Mouse (Mus musculus) lung, adult 2 months (tissue): ENCODE results near the gene Stk24.

Source experiments
- CTCF ChIP-seq: fragments of 200-500 bp; IDR thresholded peaks from 2 replicates; pipeline ENCODE4 v1.5.1; 2011; ENCODE audit warnings: mild to moderate bottlenecking, low read length, control low read depth; ENCODE audit not compliant: insufficient read depth
- POLR2A ChIP-seq: fragments of 200-500 bp; IDR thresholded peaks from 2 replicates; pipeline ENCODE4 v1.6.1; 2011; ENCODE audit warnings: low read depth, mild to moderate bottlenecking, control low read depth, low read length, borderline replicate concordance; ENCODE audit errors: extremely low read depth

GRCm38 (mm10) chr14:121292391-121292790, 87.4 kb downstream of the Stk24 start:
- TF ChIP-seq CTCF: no peak
- TF ChIP-seq POLR2A: no peak
